Mouse (Mus musculus): ENCODE measurements at regions not wholly inside any gene's neighbourhood (a gene's known extent, or its start where the extent isn't known, plus 50 kb on each side); places are given as distances from the start of the nearest gene placed in this dataset.

DNA sequence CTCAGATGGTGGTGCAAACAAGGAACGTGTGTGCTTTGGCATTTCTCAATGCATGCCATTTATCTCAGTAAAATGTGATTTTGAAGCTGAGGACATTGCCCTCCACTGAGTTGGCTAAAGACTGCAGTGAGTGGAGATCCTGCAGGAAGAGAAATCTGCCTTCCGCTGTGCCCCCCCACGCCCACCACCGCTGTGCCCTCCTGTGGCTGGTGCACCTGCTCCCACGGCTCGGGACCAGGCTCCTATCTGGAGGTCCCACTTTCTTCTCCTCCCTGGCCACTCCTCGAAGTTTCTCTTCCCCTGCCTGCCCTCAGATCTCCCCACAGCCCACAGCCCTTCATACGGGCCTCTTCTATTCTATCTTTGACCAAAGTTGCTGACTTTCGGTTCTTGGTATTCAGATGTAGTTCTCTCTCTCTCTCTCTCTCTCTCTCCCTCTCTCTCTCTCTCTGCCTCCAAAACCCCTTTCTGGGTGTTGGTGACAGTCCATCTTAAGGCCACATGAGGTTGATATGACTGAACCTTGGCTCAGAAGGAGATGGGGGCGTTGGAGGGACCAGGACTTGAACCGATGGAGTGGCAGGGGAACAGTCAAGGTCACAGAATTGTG, 139.2 kb downstream of the Cdc5l start:
- in situ Hi-C loops (cut with MboI, MseI) = loop anchor here in 1 of 2 experiments (5.0 kb wide), 1 partner anchor 78 kb away; no protein-coding TSS in a partner anchor

GRCm38 (mm10) chr17:45292883-45293282, 140.7 kb downstream of the Cdc5l start:
- in situ Hi-C loops (cut with MboI, MseI) = loop anchor here in 1 of 2 experiments (5.0 kb wide), 1 partner anchor 79 kb away; no protein-coding TSS in a partner anchor

GRCm38 (mm10) chr17:45291052-45291451, 142.5 kb downstream of the Cdc5l start:
- in situ Hi-C loops (cut with MboI, MseI) = loop anchor here in 1 of 2 experiments (5.0 kb wide), 1 partner anchor 81 kb away; no protein-coding TSS in a partner anchor

GRCm38 (mm10) chr17:45285621-45286189, 147.8 kb downstream of the Cdc5l start:
- in situ Hi-C loops (cut with MboI, MseI) = no loop called here

GRCm38 (mm10) chr17:45281554-45281953, 152.0 kb downstream of the Cdc5l start:
- in situ Hi-C loops (cut with MboI, MseI) = no loop called here

DNA sequence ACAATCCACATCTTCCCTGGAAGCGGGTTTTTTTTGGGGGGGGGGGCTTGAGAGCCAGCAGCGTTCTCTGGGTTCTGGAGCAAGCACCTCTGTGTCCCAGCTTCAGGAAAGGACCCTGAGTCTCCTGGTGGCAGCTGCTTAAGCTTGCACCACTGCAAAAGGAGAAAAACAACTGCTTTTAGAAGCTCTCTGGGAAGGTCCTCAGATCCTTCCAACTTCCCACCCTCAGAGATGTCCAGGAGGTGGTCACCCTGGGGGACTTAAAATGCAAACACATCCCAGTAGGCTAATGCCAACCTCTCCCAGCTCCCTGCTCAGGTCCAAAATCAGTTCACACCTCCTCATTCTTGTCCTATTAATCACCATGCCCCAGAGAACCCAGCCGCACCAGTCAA, 153.7 kb downstream of the Cdc5l start:
- in situ Hi-C loops (cut with MboI, MseI) = loop anchor here in 1 of 2 experiments (10.0 kb wide), 1 partner anchor 235 kb away; no protein-coding TSS in a partner anchor

GRCm38 (mm10) chr17:45279075-45279810, 154.3 kb downstream of the Cdc5l start:
- in situ Hi-C loops (cut with MboI, MseI) = loop anchor here in 1 of 2 experiments (10.0 kb wide), 1 partner anchor 236 kb away; no protein-coding TSS in a partner anchor

DNA sequence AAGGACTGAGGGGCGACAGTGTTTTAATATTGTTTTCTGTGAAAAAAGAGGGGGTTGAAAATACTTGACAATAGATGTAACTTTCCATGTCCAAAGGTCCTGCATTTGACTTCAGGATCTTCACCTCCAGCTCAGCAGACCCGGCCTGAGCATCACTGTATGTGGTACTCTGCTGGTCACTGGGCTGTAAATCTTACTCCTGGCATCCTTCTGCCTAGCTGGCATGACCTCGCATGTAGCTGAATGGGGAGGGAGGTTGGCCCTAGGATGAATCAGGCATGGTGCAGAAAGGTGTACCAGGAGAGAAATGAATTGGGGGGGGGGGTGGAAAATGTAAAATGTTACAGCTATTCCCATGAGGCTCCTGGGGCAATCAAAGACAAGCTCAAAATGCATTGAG, 156.0 kb downstream of the Cdc5l start:
- in situ Hi-C loops (cut with MboI, MseI) = loop anchor here in 1 of 2 experiments (10.0 kb wide), 1 partner anchor 237 kb away; no protein-coding TSS in a partner anchor

- in situ Hi-C loops (cut with MboI, MseI) = loop anchor here in 1 of 2 experiments (10.0 kb wide), 1 partner anchor 238 kb away; no protein-coding TSS in a partner anchor
These were observed 156.7 kb downstream of the Cdc5l start for GRCm38 (mm10) chr17:45276686-45277405.

- in situ Hi-C loops (cut with MboI, MseI) = loop anchor here in 1 of 2 experiments (10.0 kb wide), 1 partner anchor 240 kb away; no protein-coding TSS in a partner anchor
These were observed 158.6 kb downstream of the Cdc5l start for GRCm38 (mm10) chr17:45274894-45275293.

- in situ Hi-C loops (cut with MboI, MseI) = loop anchor here in 1 of 2 experiments (10.0 kb wide), 1 partner anchor 1472 kb away; no protein-coding TSS in a partner anchor
These were observed 166.8 kb downstream of the Cdc5l start for GRCm38 (mm10) chr17:45266776-45267175.

DNA sequence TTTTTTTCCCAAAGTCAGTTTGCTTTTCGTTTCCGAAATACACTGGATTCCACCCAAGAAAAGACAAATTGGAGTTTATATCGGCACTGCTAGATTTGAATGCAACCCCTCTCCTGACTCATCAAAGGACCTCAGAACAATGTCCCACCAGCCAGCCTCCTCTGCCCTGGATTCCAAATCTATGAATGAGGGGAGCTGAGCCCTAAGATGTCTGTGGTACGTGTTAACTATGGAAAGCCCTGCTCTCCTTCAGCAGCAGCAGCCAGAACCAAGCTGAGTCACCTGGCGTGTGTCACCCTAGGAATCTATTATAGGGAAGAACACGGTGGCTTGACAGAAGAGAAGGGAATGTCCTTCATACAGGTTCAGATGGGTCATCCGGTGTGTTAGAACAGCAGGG, 167.9 kb downstream of the Cdc5l start:
- in situ Hi-C loops (cut with MboI, MseI) = loop anchor here in 1 of 2 experiments (10.0 kb wide), 1 partner anchor 1471 kb away; no protein-coding TSS in a partner anchor

DNA sequence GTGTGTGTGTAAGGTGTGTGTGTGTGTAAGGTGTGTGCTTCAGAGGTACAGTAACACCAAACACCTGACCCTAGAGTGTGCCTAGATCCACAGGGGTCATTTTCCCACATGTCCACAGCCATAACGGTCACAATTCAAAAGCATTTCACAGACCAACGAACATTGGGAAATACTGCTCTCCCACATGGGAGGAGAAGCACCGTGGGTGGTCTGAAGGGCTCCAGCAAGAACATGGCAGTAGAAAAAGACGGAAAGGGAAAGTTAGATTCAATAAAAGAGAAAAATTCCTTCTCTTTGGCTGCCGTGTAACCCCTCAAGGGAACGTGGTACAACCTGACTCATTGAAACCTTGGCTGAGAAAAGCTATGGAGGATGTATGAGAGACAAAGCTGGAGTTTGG, 169.1 kb downstream of the Cdc5l start:
- in situ Hi-C loops (cut with MboI, MseI) = loop anchor here in 1 of 2 experiments (10.0 kb wide), 1 partner anchor 1470 kb away; no protein-coding TSS in a partner anchor

DNA sequence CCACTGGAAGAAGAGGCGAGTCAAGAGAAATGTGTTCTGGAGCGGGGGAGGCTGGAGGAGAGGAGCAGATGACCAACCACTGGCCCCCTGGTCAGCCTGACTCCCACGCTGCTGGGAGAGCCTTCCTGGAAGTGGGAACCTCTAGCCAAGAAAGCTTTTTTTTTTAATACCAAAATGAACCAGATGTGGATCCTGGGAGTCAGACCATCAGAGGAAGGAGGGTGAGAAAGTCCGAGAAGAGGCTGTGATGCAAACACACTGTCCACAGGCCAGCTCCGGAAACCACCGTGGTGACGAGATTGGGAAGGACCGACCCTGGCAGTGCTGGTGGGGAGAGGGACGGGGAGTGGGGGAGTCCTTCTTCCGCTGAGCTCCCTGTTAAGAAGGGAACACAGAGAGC, 173.1 kb downstream of the Cdc5l start:
- in situ Hi-C loops (cut with MboI, MseI) = loop anchor here in 1 of 2 experiments (10.0 kb wide), 1 partner anchor 1466 kb away; no protein-coding TSS in a partner anchor

DNA sequence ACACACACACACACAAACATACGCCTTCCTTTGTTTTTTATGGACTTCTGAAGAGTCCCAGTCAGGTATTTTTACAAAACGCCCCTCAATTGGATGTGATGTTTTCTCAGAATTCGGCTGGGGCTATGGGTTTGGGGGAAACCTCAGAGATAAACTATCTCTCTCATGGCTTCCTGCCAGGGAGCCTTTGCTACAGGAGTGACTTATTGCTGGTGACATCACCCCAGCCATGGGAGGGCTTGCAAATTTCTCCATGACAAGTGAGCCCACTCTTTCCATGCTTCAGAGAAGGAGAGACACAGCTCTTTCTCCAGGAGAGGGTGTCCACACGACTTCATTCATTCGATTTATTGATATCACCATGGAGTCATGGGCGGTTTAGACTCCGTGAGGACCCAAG, 175.5 kb downstream of the Cdc5l start:
- in situ Hi-C loops (cut with MboI, MseI) = loop anchor here in 1 of 2 experiments (10.0 kb wide), 1 partner anchor 1003 kb away; no protein-coding TSS in a partner anchor

DNA sequence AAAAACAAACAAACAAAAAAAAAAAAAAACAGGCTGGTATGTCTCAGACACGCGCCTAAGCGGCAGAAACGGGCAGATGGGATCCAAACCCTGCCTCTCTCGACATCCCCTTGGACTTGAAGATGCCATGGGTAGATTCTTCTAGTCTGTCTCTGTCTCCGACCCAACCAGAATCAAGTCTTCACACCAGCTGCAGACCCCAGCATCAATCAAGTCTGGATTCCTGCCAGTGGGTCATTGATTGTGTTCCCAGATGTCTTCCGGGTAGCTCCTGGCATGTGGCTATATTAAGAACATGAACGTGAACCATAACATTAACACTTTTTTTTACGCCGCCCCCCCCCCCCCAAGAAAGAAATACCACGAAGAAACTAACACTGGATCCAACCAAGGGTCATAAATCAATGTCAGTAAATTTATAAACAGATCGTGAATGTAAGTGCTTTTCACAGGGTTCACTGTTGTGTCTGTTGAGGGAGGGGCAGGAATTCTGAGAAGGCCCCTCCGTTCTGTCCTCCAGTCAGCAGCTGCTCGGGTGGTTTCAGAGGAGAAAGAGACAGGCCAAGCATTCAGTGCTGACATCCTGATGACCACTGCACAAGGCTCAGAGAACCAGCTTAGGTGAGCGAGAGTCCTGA, 180.8 kb downstream of the Cdc5l start:
- in situ Hi-C loops (cut with MboI, MseI) = loop anchor here in 1 of 2 experiments (5.0 to 10.0 kb wide), 2 partner anchors 90 to 998 kb away; no protein-coding TSS in a partner anchor

- in situ Hi-C loops (cut with MboI, MseI) = loop anchor here in 1 of 2 experiments (5.0 to 10.0 kb wide), 2 partner anchors 91 to 996 kb away; no protein-coding TSS in a partner anchor
These were observed 182.4 kb downstream of the Cdc5l start for GRCm38 (mm10) chr17:45251034-45251730.

DNA sequence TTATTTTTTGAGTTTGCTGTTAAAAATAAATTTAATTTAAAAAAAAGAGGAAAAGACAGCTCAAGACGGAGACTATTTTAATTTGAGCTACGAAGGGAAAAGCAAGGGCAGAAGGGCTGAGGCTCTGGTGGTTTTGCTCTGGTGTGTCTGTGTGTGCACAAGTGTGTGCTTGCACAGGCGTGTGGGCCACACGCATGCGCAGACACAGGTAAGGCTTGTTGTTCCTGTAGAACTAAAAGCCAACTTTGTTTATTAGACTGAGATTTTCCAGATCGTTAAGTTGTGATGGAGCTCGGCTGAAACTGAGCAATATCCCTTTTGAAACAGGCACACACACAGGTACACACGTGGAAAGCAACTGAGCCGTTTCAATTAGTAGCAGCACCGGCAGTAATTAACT, 183.1 kb downstream of the Cdc5l start:
- in situ Hi-C loops (cut with MboI, MseI) = loop anchor here in 1 of 2 experiments (5.0 to 10.0 kb wide), 2 partner anchors 92 to 996 kb away; no protein-coding TSS in a partner anchor
